Mouse (Mus musculus) small intestine, adult 2 months (tissue): Measurements from ENCODE around the gene Ptges3l. TPM values are rescaled to one million over a fixed set of nuclear protein-coding genes. Genes with fewer than 3 reads are reported as not detected.
A peak's percentile ranks its signal among the peaks of the same experiment; 100 is the strongest.

ENCODE experiments used
- H3K27ac ChIP-seq: fragments of 200-500 bp; 2 replicates; pipeline ENCODE4 v1.5.1; 2012; ENCODE audit warnings: low read depth, low read length, control low read depth, inconsistent platforms; ENCODE audit not compliant: insufficient read depth
- H3K27me3 ChIP-seq: fragments of 200-500 bp; 2 replicates; pipeline ENCODE4 v1.6.1; 2012; ENCODE audit warnings: mild to moderate bottlenecking, moderate library complexity, low read length, inconsistent platforms; ENCODE audit not compliant: control insufficient read depth, insufficient read depth
- H3K36me3 ChIP-seq: fragments of 200-500 bp; 2 replicates; pipeline ENCODE4 v1.6.1; 2012; ENCODE audit warnings: mild to moderate bottlenecking, low read length, control low read depth, inconsistent platforms; ENCODE audit not compliant: control insufficient read depth, insufficient read depth
- H3K4me1 ChIP-seq: fragments of 200-500 bp; 2 replicates; pipeline ENCODE4 v1.6.1; 2012; ENCODE audit warnings: low read length, inconsistent platforms, mixed read lengths; ENCODE audit not compliant: control insufficient read depth, insufficient read depth, insufficient read length
- H3K4me3 ChIP-seq: fragments of 200-500 bp; 2 replicates; pipeline ENCODE4 v1.5.1; 2012; ENCODE audit warnings: low read depth, mild to moderate bottlenecking, control low read depth, inconsistent platforms, low read length, moderate library complexity
- CTCF ChIP-seq: fragments of 200-500 bp; IDR thresholded peaks from 2 replicates; pipeline ENCODE4 v1.5.1; 2012; ENCODE audit warnings: low read depth, mild to moderate bottlenecking, control low read depth, inconsistent platforms, low read length, moderate library complexity, mixed read lengths; ENCODE audit not compliant: insufficient replicate concordance, insufficient read length; ENCODE audit errors: extremely low read depth
- POLR2A ChIP-seq: fragments of 200-500 bp; IDR thresholded peaks from 2 replicates; pipeline ENCODE4 v1.6.1; 2012; ENCODE audit warnings: low read depth, mild to moderate bottlenecking, control low read depth, inconsistent platforms, low read length, moderate library complexity
- WGBS: fragments of 180-500 bp; shearing (Covaris S2); methylation state at CpG from one replicate; pipeline ENCODE4 v1.1.7; 2018; 5-methylcytosine and 5-hydroxymethylcytosine counted together
- polyA plus RNA-seq: library from polyadenylated mRNA; depleted of rRNA; stranded (reverse); fragments of >200 nt; gene quantifications from 2 replicates; pipeline ENCODE4 v1.2.3, GENCODE M21; 2012

Ptges3l gene
- polyA plus RNA-seq, 1 experiment = 0.51 TPM

GRCm38 (mm10) chr11:101462583-101463440 lies 37.7 kb upstream of the Ptges3l start:
- Histone ChIP-seq H3K4me1 (peaks cover 15% of the 10 kb centered on the region), H3K27ac (peak overlapping the region; percentile 91; the same call in 1 of the 2 replicates), H3K4me3 (no peak overlapping the region), H3K36me3 (peaks cover 44% of the 10 kb centered on the region), H3K27me3 (no peaks in the 10 kb centered on the region)
- WGBS = 17% methylated on average over 13 of the region's 13 CpGs
- no peak for TF ChIP-seq CTCF
- TF ChIP-seq POLR2A = no peak

DNA sequence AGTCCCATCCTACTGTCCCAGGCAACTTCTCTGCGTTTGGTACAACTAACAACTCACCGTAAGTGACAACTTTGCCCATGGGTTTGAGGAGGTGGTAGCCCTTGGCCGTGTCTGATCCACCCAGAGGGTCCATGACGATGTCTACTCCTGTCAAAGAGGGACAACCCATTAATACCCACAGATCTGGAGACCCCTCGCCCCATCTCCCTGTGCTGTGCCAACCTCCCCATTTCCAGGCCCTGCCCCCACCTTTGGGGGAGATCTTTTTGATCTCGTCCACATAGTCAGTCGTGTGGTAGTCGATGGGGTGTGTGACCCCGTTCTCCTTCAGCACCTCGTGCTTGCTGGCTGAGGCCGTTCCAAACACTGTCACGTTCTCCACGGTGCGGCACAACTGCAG lies 37.0 kb upstream of the Ptges3l start:
- H3K27ac ChIP-seq = no peak overlapping the region
- peaks cover 15% of the 10 kb centered on the region for H3K4me1 ChIP-seq
- H3K4me3 ChIP-seq = no peak overlapping the region
- no peak for TF ChIP-seq POLR2A
- no peak for TF ChIP-seq CTCF
- H3K36me3 ChIP-seq = peaks cover 51% of the 10 kb centered on the region
- WGBS = 82% methylated on average over 14 of the region's 14 CpGs
- H3K27me3 ChIP-seq = no peaks in the 10 kb centered on the region

- TF ChIP-seq CTCF (no peak), POLR2A (no peak)
- H3K4me1 ChIP-seq = peaks cover 21% of the 10 kb centered on the region
- H3K27ac ChIP-seq = no peak overlapping the region
- no peaks in the 10 kb centered on the region for H3K27me3 ChIP-seq
- H3K4me3 ChIP-seq = no peak overlapping the region
- 88% methylated on average over 15 of the region's 15 CpGs for WGBS
- H3K36me3 ChIP-seq = peaks cover 59% of the 10 kb centered on the region
These were observed 35.2 kb upstream of the Ptges3l start for GRCm38 (mm10) chr11:101460321-101460720.

DNA sequence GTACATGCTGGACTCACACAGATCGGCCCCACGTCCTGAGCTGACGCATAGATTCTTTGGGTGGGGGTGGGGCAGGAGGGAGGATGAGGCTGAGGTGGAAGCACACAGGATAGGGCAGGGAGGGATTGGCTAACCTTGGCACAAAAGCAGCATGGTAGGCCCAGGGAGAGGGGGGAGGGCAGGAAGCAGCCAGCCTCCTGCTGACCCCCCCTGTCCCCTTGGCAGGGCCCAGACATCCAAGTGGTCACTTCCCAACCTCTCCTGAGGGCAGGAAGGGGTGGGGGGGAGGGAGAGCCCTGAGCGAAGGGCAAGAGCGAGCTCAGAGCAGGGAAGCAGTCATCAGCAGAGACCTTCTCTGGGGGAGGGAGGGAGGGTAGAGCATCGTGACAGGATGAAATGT lies 34.6 kb upstream of the Ptges3l start:
- Histone ChIP-seq H3K4me3 (no peak overlapping the region), H3K27me3 (no peaks in the 10 kb centered on the region), H3K27ac (no peak overlapping the region), H3K4me1 (peaks cover 23% of the 10 kb centered on the region), H3K36me3 (peaks cover 59% of the 10 kb centered on the region)
- no peak for TF ChIP-seq POLR2A
- no peak for TF ChIP-seq CTCF
- WGBS = 84% methylated on average over 6 of the region's 6 CpGs

- WGBS = 91% methylated on average over 12 of the region's 12 CpGs
- H3K4me1 ChIP-seq = peaks cover 22% of the 10 kb centered on the region
- peaks cover 60% of the 10 kb centered on the region for H3K36me3 ChIP-seq
- TF ChIP-seq POLR2A (no peak), CTCF (no peak)
- no peak overlapping the region for H3K27ac ChIP-seq
- H3K4me3 ChIP-seq = no peak overlapping the region
- no peaks in the 10 kb centered on the region for H3K27me3 ChIP-seq
These were observed 33.1 kb upstream of the Ptges3l start for GRCm38 (mm10) chr11:101458217-101458616.

DNA sequence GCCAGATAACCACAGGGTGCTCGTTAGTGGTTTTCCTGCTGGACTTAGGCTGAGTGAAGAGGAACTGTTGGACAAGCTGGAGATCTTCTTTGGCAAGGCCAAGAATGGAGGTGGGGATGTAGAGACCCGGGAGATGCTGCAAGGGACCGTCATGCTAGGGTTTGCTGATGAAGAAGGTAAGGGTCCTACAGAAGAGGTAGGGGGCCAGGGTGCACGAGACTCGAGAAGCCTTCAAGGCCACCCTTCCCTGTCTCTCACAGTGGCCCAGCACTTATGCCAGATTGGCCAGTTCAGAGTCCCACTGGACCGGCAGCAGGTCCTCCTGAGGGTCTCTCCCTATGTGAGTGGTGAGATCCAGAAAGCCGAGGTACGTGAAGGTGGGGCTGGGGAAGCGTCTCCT lies 32.5 kb upstream of the Ptges3l start:
- TF ChIP-seq POLR2A (no peak), CTCF (no peak)
- 92% methylated on average over 9 of the region's 9 CpGs for WGBS
- no peak overlapping the region for H3K27ac ChIP-seq
- H3K27me3 ChIP-seq = no peaks in the 10 kb centered on the region
- H3K4me3 ChIP-seq = no peak overlapping the region
- H3K36me3 ChIP-seq = peaks cover 60% of the 10 kb centered on the region
- H3K4me1 ChIP-seq = peaks cover 25% of the 10 kb centered on the region

GRCm38 (mm10) chr11:101455627-101456026 lies 30.5 kb upstream of the Ptges3l start:
- Histone ChIP-seq H3K27ac (peak overlapping the region; percentile 76; the same call in 1 of the 2 replicates), H3K36me3 (peaks cover 44% of the 10 kb centered on the region)
- 42% methylated on average over 7 of the region's 7 CpGs for WGBS

More at GRCm38 (mm10) chr11:101455627-101456026, 30.5 kb upstream of the Ptges3l start:
- TF ChIP-seq CTCF (no peak), POLR2A (no peak)
- H3K4me1 ChIP-seq = peaks cover 26% of the 10 kb centered on the region; the same call in 1 of the 2 replicates
- no peaks in the 10 kb centered on the region for H3K27me3 ChIP-seq
- H3K4me3 ChIP-seq = no peak overlapping the region
